Mouse (Mus musculus) brain, embryonic 14.5 days (tissue): Measurements from ENCODE around the gene Tgtp2.

ENCODE experiments used
- CTCF ChIP-seq: fragments of 200-500 bp; IDR thresholded peaks from 2 replicates; pipeline ENCODE4 v1.5.1; 2012; ENCODE audit warnings: inconsistent platforms, mild to moderate bottlenecking, moderate library complexity, borderline replicate concordance; ENCODE audit not compliant: insufficient read depth, insufficient read length; ENCODE audit errors: extremely low read depth
- POLR2A ChIP-seq: fragments of 200-500 bp; IDR thresholded peaks from 2 replicates; pipeline ENCODE4 v1.6.1; 2012; ENCODE audit warnings: mild to moderate bottlenecking, inconsistent platforms, borderline replicate concordance; ENCODE audit not compliant: poor library complexity, insufficient read depth, insufficient read length, severe bottlenecking; ENCODE audit errors: extremely low read depth

GRCm38 (mm10) chr11:49084385-49084784, 20.4 kb upstream of the Tgtp2 start:
- TF ChIP-seq POLR2A = no peak
- no peak for TF ChIP-seq CTCF
